Mouse (Mus musculus): ENCODE results near the gene Dgkz. TPM values are rescaled to one million over a fixed set of nuclear protein-coding genes. Genes with fewer than 3 reads are reported as not detected.

Dgkz gene
- polyA plus RNA-seq, 1 experiment from 2014 or later: 24.1 TPM

DNA sequence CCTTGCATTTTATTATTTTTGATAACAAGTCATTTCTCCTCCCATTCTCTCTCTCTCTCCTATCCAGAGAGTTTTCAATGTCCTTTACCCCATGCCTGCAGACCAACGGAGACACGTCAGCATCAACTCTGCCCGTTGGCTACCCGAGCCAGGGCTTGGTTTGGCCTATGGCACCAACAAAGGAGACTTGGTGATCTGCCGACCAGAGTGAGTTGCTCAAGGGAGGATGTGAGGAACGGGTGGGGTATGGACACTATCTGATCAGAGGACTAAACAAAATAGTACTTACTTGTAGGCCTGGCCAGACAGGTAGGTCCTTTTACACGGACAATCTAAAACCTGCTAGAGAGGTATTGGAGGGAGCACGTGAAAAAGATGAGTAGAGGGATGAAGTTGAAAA lies 75.2 kb downstream of the Dgkz start:
- no peak for ATAC-seq (ENCODE audit: low FRiP score)
- Histone ChIP-seq H3K4me2 (replicated peaks; ENCODE audit: low read depth, low read length) (no peak overlapping the region), H3K4me1 (replicated peaks; ENCODE audit: control insufficient read depth, insufficient read depth, low read length) (no peaks in the 10 kb centered on the region), H3K27ac (ENCODE audit: low read depth, low read length) (no peak overlapping the region), H3K9ac (ENCODE audit: low read depth, low read length) (no peak overlapping the region), H3K36me3 (ENCODE audit: control insufficient read depth, insufficient read depth, low read length) (no peaks in the 10 kb centered on the region), H3K4me3 (ENCODE audit: low read depth, low read length) (no peak overlapping the region), H3K27me3 (ENCODE audit: control insufficient read depth, insufficient read depth, low read length) (no peaks in the 10 kb centered on the region), H3K9me3 (ENCODE audit: control insufficient read depth, low read length) (no peaks in the 10 kb centered on the region)
- no peak for DNase-seq (ENCODE audit: low spot score)
- WGBS: 94% methylated on average over 8 of the region's 8 CpGs

DNA sequence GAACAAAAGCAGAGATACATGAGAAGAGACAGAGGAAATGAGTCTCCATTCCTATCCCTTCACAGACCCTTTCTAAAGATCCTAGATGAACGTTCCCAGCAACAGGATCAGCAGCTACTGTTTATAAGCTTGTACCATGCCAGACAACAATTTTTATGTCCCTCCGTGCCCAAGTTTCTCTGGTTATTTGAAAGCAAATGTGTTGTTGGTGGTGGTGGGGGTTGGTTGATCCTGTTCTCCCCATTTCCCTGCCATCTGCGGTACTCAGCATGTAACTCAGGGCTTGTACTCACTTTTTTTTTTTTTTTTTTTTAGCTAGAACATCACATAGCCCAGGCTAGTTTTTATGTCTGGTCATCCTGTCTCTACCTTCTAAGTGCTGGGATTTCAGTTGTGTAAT lies 76.5 kb downstream of the Dgkz start:
- Histone ChIP-seq H3K9ac (ENCODE audit: low read depth, low read length) (no peak overlapping the region), H3K9me3 (ENCODE audit: control insufficient read depth, low read length) (no peaks in the 10 kb centered on the region), H3K27ac (ENCODE audit: low read depth, low read length) (no peak overlapping the region), H3K4me2 (replicated peaks; ENCODE audit: low read depth, low read length) (no peak overlapping the region), H3K36me3 (ENCODE audit: control insufficient read depth, insufficient read depth, low read length) (no peaks in the 10 kb centered on the region), H3K4me1 (replicated peaks; ENCODE audit: control insufficient read depth, insufficient read depth, low read length) (no peaks in the 10 kb centered on the region), H3K4me3 (ENCODE audit: low read depth, low read length) (no peak overlapping the region), H3K27me3 (ENCODE audit: control insufficient read depth, insufficient read depth, low read length) (no peaks in the 10 kb centered on the region)
- no peak for DNase-seq (ENCODE audit: low spot score)
- 92% methylated on average over 3 of the region's 3 CpGs for WGBS
- no peak for ATAC-seq (ENCODE audit: low FRiP score)

DNA sequence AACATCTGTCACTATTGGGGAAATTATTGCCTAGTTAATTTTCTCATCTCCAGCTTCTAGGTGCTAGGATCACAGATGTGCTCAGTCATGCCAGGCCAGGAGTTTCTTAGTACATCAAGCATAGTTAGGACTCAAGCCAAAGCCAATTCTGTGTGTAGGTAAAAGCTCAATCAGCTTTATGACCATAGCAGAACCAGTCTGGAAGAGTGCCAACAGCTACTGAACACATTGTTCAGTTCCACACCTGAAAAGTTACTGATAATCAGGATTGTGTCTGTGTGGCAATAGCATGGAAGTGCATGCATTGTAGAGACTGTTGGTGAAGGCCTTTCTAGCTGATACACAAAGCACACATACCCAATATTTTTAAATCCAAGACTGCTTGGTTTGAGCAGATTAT lies 77.7 kb downstream of the Dgkz start:
- H3K36me3 ChIP-seq (ENCODE audit: control insufficient read depth, insufficient read depth, low read length): no peaks in the 10 kb centered on the region
- DNase-seq (ENCODE audit: low spot score): no peak
- ATAC-seq (ENCODE audit: low FRiP score): no peak

DNA sequence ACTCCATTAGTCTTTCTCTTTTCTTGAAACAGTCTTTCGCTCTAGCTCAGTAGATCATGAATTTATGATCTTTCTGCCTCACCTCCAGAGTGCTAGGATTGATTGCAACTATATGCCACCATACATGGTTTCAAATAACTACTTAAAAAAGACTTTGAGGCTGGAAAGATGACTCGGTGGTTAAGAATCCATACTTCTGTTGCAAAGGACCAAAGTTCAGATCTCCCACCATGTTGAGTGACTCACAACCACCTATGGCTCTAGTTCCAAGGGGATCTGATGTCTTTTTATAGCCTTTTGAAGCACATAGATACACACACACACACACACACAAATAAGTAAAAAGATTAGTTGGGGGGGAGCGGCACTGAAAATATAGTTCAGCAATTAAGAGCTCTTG lies 80.3 kb downstream of the Dgkz start:
- no peak for ATAC-seq (ENCODE audit: low FRiP score)
- H3K9ac ChIP-seq (ENCODE audit: low read depth, low read length): no peak overlapping the region
- H3K4me1 ChIP-seq (replicated peaks; ENCODE audit: control insufficient read depth, insufficient read depth, low read length): no peaks in the 10 kb centered on the region
- no peak overlapping the region for H3K4me3 ChIP-seq (ENCODE audit: low read depth, low read length)
- DNase-seq (ENCODE audit: low spot score): no peak
- no peak overlapping the region for H3K4me2 ChIP-seq (replicated peaks; ENCODE audit: low read depth, low read length)
- 95% methylated on average over 3 of the region's 3 CpGs for WGBS
- H3K27ac ChIP-seq (ENCODE audit: low read depth, low read length): no peak overlapping the region
- no peaks in the 10 kb centered on the region for H3K36me3 ChIP-seq (ENCODE audit: control insufficient read depth, insufficient read depth, low read length)
- H3K9me3 ChIP-seq (ENCODE audit: control insufficient read depth, low read length): no peaks in the 10 kb centered on the region
- H3K27me3 ChIP-seq (ENCODE audit: control insufficient read depth, insufficient read depth, low read length): no peaks in the 10 kb centered on the region

More for the DNA sequence above, 77.7 kb downstream of the Dgkz start:
- no peak overlapping the region for H3K4me3 ChIP-seq (ENCODE audit: low read depth, low read length)
- H3K27me3 ChIP-seq (ENCODE audit: control insufficient read depth, insufficient read depth, low read length): no peaks in the 10 kb centered on the region
- no peaks in the 10 kb centered on the region for H3K9me3 ChIP-seq (ENCODE audit: control insufficient read depth, low read length)
- H3K4me2 ChIP-seq (replicated peaks; ENCODE audit: low read depth, low read length): no peak overlapping the region
- H3K27ac ChIP-seq (ENCODE audit: low read depth, low read length): no peak overlapping the region
- H3K9ac ChIP-seq (ENCODE audit: low read depth, low read length): no peak overlapping the region
- H3K4me1 ChIP-seq (replicated peaks; ENCODE audit: control insufficient read depth, insufficient read depth, low read length): no peaks in the 10 kb centered on the region

DNA sequence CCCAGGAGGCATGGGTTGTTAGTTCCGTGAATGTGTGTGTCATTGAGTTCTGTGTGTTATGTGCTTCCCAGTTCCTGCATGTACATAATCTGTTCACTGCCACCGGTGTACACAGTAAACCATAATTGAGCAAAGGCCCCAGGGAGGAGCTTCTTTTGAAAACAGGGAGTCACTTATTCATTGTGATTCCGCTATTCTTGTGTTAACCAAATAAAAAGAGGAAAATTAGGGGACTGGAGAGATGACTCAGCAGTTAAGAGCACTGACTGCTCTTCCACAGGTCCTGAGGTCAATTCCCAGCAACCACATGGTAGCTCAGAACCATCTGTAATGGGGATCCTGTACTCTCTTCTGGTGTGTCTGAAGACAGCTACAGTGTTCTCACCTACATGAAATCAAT lies 80.9 kb downstream of the Dgkz start:
- WGBS: 89% methylated on average over 3 of the region's 3 CpGs
- Histone ChIP-seq H3K27me3 (ENCODE audit: control insufficient read depth, insufficient read depth, low read length) (no peaks in the 10 kb centered on the region), H3K4me2 (replicated peaks; ENCODE audit: low read depth, low read length) (no peak overlapping the region), H3K9ac (ENCODE audit: low read depth, low read length) (no peak overlapping the region), H3K27ac (ENCODE audit: low read depth, low read length) (no peak overlapping the region), H3K4me1 (replicated peaks; ENCODE audit: control insufficient read depth, insufficient read depth, low read length) (no peaks in the 10 kb centered on the region), H3K36me3 (ENCODE audit: control insufficient read depth, insufficient read depth, low read length) (no peaks in the 10 kb centered on the region), H3K9me3 (ENCODE audit: control insufficient read depth, low read length) (no peaks in the 10 kb centered on the region), H3K4me3 (ENCODE audit: low read depth, low read length) (no peak overlapping the region)
- ATAC-seq (ENCODE audit: low FRiP score): no peak
- DNase-seq (ENCODE audit: low spot score): no peak

DNA sequence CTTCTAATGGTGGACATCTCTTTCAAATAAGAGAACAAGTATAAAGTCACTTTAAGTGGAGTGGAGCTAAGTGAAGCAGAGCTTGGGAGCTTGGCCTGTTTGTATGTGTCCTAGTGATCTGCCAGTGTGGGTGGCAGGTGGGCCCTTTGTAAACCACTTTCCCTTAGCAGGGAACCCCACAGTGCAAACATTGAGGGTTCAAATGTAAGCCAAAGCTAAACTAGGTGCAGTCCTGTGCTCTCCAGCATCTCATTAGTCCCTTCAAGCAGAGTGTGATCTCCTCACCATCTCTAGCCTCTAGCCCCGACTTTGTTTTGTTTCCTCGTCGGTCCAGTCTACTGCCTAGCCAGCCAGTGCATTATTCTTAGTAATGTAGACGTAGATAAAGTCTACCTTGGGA lies 91.0 kb downstream of the Dgkz start:
- Histone ChIP-seq H3K4me1 (replicated peaks; ENCODE audit: control insufficient read depth, insufficient read depth, low read length) (no peaks in the 10 kb centered on the region), H3K36me3 (ENCODE audit: control insufficient read depth, insufficient read depth, low read length) (peaks cover 7% of the 10 kb centered on the region; the same call in 1 of the 2 replicates), H3K4me2 (replicated peaks; ENCODE audit: low read depth, low read length) (no peak overlapping the region), H3K27ac (ENCODE audit: low read depth, low read length) (no peak overlapping the region), H3K9ac (ENCODE audit: low read depth, low read length) (no peak overlapping the region), H3K9me3 (ENCODE audit: control insufficient read depth, low read length) (no peaks in the 10 kb centered on the region), H3K27me3 (ENCODE audit: control insufficient read depth, insufficient read depth, low read length) (no peaks in the 10 kb centered on the region), H3K4me3 (ENCODE audit: low read depth, low read length) (no peak overlapping the region)
- DNase-seq (ENCODE audit: low spot score) (no peak), ATAC-seq (ENCODE audit: low FRiP score) (no peak)
- 84% methylated on average over 4 of the region's 4 CpGs for WGBS

DNA sequence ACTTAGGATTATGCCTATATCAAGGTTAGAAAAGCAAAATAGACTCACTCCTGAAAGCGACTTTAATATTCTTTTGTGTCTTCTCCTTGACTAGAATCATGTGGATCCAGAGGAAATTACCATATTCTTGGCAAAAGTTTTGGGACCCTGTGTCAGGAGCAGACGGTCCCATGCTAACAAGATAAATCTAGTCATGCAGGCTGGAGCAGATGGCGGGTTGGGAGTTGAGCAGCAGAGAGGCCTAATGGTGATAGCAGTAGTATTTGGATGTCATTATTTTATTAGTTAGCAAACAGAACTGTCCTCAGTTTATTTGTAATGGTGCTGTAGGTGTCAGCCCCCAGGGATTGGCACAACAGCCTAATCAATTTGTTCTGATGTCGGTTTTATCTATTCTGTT lies 91.7 kb downstream of the Dgkz start:
- H3K4me3 ChIP-seq (ENCODE audit: low read depth, low read length): no peak overlapping the region
- no peak overlapping the region for H3K9ac ChIP-seq (ENCODE audit: low read depth, low read length)
- H3K36me3 ChIP-seq (ENCODE audit: control insufficient read depth, insufficient read depth, low read length): peaks cover 7% of the 10 kb centered on the region; the same call in 1 of the 2 replicates
- no peak overlapping the region for H3K27ac ChIP-seq (ENCODE audit: low read depth, low read length)
- DNase-seq (ENCODE audit: low spot score): no peak
- WGBS: 86% methylated on average over 4 of the region's 4 CpGs
- no peak for ATAC-seq (ENCODE audit: low FRiP score)
- H3K4me1 ChIP-seq (replicated peaks; ENCODE audit: control insufficient read depth, insufficient read depth, low read length): no peaks in the 10 kb centered on the region
- no peaks in the 10 kb centered on the region for H3K9me3 ChIP-seq (ENCODE audit: control insufficient read depth, low read length)
- H3K27me3 ChIP-seq (ENCODE audit: control insufficient read depth, insufficient read depth, low read length): no peaks in the 10 kb centered on the region
- no peak overlapping the region for H3K4me2 ChIP-seq (replicated peaks; ENCODE audit: low read depth, low read length)

Other genes starting within 250 kb of the Dgkz start
- 19.0 and 19.2 TPM in 2 replicates for gene Ambra1, start 245.7 kb downstream of the Dgkz start, polyA plus RNA-seq (2014; fragmentation: Nextera tagmentation; extraction: Ambion mirVana)
- 0.20 and 0.42 TPM in 2 replicates for gene Chrm4, start 48.6 kb downstream of the Dgkz start, polyA plus RNA-seq (2014; fragmentation: Nextera tagmentation; extraction: Ambion mirVana)
- 960 and 984 TPM in 2 replicates for gene Mdk, start 43.6 kb downstream of the Dgkz start, polyA plus RNA-seq (2014; fragmentation: Nextera tagmentation; extraction: Ambion mirVana)
- gene Gm9821, start 30.2 kb downstream of the Dgkz start, polyA plus RNA-seq (2014; fragmentation: Nextera tagmentation; extraction: Ambion mirVana): 0.27 and 0.37 TPM in 2 replicates
- gene Creb3l1, start 48.6 kb upstream of the Dgkz start, polyA plus RNA-seq (2014; fragmentation: Nextera tagmentation; extraction: Ambion mirVana): 2.0 and 2.2 TPM in 2 replicates
- 30.8 and 46.2 TPM in 2 replicates for gene Phf21a, start 117.3 kb upstream of the Dgkz start, polyA plus RNA-seq (2014; fragmentation: Nextera tagmentation; extraction: Ambion mirVana)